Mouse (Mus musculus) large intestine, adult 2 months (tissue): ENCODE data around the gene Gpr183. TPM values are rescaled to one million over a fixed set of nuclear protein-coding genes. Genes with fewer than 3 reads are reported as not detected.

Experiments used
- DNase-seq: peaks from one replicate; pipeline ENCODE4 v3.0.0-alpha.2; 2012; ENCODE audit warnings: low read depth, low spot score
- WGBS: fragments of 180-500 bp; shearing (Covaris S2); methylation state at CpG from one replicate; pipeline ENCODE4 v1.1.7; 2018; 5-methylcytosine and 5-hydroxymethylcytosine counted together
- polyA plus RNA-seq: library from polyadenylated mRNA; depleted of rRNA; stranded (reverse); fragments of >200 nt; gene quantifications from 2 replicates; pipeline ENCODE4 v1.2.3, GENCODE M21; 2012

Gpr183 gene
- polyA plus RNA-seq, 1 experiment, result 4.8 TPM

DNA sequence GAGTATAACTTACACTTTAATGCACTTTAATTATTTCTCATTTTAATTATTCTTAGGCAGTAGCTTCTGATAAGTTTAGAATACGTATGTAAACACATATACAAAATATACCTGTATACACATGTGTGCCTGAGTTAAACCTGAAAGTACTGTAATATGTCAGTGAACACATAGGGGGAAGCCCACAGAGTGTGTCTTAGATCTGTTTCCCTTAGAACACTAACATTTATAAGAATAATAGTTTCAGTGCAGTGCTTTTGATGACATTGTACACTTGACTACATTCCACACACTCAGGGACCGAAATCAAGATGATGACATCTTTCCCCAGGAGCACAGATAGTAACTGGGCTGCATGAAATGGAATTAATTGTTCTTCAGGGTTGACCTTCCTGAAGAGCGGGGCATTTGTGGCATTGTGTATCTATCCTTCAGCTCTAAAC lies 5.4 kb downstream of the Gpr183 start:
- DNase-seq, result no peak
- 78% methylated on average over 3 of the region's 3 CpGs for WGBS

DNA sequence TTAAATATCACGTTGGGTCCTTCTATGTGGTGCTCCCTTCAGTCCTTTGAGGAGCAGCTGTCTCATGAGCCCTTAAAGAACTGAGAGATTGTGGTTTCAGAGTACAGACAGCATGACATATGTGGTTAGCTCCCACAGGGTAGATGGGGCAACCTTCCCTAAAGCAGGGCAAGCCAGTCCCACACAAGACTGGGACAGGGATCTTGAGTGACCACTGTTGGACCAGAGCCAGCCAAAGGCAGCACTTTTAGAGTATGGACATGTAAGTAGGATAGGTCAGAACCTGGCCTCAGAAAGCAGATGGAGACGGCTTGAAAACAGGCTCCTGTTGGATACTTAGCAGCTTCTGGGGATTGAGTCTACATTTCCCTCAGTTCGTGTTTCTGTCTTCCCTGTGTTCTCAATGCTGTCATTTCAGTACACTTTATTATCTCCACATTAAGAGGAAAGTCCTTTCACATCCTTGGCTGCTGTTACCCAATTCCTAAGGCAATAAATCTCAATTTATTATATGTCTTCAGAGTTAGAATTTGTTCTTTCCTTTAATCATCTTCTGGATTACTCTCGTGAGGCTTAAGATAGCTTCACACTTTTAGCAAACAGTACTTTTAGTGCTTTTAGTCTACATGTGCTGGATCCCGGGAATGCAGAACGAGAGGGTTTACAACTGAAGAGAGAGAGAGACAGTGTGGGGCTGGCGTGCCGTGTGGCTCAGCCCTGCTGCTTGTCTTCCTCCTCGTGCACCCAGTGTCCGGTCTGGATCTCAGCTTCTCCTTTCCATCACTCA lies 6.1 kb downstream of the Gpr183 start:
- DNase-seq, result no peak
- WGBS, result 16% methylated on average over 10 of the region's 10 CpGs

DNA sequence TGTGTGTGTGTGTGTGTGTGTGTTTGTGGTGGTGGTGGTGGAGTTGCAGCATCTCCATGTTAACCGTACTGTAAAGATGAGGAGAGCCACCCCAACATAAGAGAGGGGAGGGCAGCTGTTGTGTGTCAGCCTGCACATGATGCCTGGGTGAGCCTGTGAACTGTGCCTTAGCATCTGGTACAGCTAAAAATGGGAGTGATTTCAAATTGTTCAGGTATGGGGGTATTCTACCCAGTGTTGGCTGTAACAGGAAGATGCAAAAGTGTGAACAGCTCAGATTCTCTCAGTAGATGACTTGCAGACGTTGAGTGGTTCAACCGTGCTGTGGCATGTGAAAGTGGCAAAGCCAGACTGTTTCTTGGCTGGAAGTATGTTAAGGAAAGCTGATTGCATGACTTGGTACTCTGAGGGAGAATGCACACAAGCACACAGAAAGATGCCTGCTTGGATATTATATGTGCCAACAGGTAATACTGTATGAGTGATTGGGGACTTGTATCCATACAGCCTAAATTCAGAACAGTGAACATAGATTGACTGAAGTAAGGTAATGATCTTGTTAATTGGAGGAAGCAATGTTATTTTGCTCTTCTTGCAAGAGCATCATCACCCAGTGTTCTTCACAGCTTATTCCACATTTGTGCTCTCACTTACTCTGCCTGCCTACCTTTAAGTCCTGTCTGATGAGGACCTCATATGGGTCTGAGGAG lies 6.8 kb downstream of the Gpr183 start:
- WGBS, result 74% methylated on average over 3 of the region's 3 CpGs
- no peak for DNase-seq

DNA sequence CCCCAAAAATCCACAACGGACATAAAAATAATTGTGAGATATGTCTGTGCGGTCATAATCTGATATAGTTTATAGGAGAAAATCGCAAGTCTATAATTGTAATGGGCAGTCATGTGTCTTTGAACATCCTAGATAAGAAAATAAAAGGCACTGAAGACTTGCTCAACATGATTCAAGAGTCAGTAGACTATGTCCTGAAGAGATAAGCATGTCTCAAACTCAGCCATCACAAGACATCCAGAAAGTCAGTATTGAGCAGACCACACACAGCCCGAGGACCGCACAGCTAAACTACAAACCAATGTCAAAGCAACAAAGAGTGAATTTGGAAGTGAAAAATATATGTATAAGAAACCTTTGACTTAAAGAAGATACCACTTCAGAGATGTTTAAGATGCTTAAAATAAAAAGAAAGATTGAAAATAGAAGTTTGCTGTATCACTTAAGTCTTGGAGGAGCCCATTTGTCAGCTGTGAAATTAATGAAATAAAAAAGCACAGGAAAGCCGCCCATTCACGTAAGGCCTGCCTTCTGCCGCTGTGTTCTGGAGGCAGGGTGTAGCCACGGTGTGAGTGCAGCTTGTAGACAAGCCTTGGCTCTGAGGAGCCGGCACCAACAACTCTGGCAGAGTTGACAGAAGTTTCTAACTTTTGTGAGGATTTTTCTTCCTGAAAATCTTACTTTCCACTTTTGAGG lies 7.7 kb downstream of the Gpr183 start:
- DNase-seq, result no peak
- WGBS, result 96% methylated on average over 10 of the region's 10 CpGs

DNA sequence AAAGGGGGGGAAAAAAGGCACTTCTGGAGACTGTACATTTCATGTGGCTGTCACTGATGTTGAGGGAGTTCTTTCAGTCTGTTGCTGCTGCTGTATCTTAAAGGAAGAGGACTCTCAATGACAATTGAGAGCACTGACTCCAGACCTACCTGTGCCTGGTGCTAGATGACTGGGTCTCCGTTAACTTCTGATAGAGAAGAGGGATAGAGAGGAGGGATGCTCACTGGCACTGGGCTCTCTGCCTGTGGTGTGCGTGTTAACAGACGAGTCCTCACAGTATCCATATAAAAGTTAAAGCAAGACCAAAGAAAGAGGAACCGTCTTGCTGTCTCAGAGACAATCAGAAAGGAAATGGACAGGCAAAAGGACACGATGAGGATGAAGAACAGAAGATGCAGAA lies 8.7 kb downstream of the Gpr183 start:
- WGBS, result 92% methylated on average over 5 of the region's 5 CpGs
- no peak for DNase-seq

DNA sequence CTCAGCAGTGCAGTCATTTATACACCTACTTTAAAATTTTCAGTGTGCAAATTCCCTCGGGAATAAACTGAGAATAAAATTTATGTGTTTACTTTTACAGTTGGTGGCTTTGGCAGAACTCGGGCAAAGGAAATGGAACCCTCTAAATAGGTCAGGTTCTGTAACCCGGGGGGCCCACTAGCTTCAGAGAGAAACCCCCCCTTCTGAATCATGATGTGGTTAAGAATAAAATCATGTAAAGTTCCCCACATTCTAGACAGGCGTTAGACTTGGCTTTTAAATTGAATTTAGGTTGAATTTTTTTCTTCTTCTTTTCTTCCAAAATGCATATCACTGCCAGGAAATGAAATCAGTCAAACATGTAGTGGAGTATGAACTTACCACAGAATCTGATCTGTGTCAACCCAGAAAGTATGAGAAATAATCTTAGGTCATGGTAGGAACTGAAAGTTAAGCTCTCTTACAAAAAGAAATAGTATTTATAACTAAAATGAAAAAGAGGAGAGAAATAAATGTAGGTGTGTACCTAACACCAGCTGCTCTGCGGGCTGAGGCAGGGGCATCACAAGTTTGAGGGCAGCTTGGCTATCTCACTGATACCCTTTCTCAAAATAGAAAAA lies 9.7 kb downstream of the Gpr183 start:
- DNase-seq, result no peak
- 52% methylated on average over 5 of the region's 5 CpGs for WGBS

DNA sequence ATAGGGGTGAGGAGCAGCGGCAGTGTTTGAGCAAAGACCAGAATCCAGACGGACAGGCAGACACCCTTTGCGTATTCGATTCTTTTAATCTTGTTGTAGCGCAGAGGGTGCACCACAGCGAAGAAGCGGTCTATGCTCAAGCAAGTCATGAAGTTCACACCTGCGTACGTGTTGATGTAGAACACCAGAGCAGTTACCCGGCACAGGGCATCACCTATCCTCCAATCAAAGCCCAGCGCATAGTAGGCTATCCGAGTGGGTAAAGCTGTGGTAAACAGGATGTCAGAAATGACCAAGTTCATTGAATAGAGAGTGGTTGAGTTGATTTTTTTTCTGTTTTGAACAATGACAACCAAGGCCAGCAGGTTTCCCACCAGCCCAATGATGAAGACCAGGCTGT lies 10.4 kb downstream of the Gpr183 start:
- WGBS, result 96% methylated on average over 12 of the region's 12 CpGs
- DNase-seq, result no peak

DNA sequence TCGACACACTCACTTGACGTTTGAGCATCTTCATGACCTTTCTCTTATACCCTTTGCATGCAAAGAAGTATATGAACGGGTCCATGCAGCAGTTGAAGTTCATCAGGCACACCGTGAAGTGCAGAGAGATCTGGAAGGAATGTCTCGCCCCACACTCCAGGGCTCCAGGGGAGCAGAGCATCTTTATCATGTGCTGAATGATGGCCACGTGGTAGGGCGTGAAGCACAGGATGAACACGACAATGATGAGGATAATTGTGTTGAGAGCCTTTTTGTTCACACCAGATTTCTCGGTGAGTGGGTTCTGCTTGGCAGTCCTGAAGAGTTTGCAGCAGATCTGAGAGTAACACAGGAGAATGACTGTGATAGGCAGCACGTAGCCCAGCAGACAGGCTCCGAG lies 10.9 kb downstream of the Gpr183 start:
- WGBS, result 96% methylated on average over 11 of the region's 11 CpGs

DNA sequence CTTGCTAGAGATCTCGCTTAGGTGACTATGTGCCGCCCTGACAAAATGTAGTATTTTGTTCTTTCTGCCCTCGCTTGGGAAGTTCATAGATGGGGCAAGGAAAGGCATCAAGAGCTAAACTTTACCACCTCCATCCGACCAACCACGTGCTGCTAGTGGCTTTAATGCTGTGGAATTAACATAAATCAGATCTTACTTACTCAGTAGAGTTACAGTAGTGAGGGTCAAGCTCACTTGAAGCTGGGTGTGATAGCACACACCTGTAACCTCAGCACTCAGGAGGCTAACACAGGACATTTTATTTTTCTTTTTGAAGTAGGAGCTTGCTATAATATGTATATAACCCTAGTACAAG lies 13.0 kb downstream of the Gpr183 start:
- 85% methylated on average over 5 of the region's 5 CpGs for WGBS
- DNase-seq, result no peak

More for the DNA sequence above, 10.9 kb downstream of the Gpr183 start:
- DNase-seq, result no peak

DNA sequence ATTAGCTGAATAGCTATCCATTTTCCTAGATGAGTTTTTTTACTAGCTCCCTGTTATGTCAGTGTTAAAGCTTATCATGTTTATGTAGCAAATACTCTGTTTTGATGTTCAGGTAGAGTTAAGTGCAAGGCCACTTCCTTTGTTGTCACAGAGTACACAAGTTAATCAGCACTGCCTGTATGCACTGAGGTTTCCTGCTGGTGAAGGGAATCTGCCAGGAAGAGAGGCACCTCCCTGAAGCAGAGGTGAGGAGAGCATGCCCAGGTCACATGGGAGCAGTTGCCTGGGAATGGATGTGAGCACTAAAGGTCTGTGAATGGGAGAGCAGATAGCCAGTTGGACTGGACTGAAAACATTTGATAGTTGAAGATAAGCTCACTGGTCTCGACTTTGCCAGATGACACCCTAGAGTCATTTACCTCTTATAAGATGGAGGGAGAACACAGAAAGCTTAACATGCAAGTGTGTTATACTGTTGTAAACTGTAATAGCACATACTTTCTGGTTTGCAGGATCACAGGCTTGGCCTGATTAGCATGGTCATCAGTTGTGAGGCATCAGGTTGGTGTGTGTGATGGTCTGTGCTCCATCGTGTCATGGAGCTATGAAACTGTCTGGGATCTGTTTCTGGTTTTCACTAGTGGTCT lies 13.5 kb downstream of the Gpr183 start:
- DNase-seq, result no peak
- 66% methylated on average over 2 of the region's 2 CpGs for WGBS

DNA sequence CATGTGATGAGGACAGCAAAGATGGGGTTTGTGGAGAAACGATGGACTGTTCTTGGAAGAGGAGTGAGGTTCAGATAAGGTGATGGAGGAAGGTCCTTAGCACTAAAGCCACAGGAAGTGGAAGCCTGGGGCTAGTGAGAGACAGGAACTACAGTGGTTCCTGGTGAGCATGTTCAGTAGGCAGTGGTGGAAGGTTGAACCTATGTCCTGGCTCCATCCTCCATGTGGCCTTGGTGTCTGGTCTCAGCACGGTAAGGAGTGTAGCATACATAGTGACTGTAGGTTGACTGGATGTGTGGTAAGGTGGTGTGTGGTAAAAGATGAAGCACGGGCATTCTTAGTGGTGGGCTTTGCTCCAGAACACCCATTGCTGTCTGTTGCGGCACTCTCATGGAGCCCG lies 15.1 kb downstream of the Gpr183 start:
- WGBS, result 94% methylated on average over 5 of the region's 5 CpGs
- DNase-seq, result no peak

DNA sequence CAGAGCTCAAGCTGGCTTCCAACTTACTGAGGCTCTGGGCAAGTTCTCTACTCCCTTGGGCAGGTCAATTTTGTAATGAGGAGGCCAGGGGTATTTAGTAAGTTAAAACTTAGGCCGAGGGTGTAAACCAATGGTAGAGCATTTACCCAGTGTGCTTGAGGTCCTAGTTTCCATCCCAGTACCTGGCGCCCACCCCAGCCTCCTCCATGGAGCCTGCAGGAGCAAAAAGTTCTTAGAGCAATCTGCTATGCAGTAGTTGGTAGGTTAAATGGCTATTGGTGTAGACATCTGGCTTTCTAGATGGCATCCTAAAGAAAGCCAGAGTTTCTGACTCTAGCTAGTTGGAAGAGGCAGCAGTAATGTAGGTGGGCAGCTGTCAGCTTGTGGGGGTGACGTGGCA lies 15.6 kb downstream of the Gpr183 start:
- 96% methylated on average over 3 of the region's 3 CpGs for WGBS
- no peak for DNase-seq

DNA sequence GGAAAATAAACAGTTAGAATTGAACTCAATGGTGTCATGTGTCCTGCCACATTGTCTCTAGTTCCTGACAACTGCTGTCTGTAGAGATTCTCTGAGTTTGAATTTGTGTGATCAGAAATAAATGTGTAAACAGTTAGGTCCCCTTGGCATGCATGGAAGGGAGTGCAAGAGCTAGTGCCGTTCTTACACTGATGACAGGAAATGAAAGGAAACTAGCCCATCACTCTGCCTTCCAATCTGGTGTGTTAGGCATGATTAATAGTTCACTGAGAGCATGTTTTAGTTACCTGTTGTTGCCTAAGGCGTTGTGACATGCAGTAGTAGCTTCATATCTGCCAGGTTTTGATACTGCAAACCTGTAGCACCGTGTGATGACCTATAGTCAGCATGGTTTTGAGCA lies 17.0 kb downstream of the Gpr183 start:
- 90% methylated on average over 3 of the region's 3 CpGs for WGBS

DNA sequence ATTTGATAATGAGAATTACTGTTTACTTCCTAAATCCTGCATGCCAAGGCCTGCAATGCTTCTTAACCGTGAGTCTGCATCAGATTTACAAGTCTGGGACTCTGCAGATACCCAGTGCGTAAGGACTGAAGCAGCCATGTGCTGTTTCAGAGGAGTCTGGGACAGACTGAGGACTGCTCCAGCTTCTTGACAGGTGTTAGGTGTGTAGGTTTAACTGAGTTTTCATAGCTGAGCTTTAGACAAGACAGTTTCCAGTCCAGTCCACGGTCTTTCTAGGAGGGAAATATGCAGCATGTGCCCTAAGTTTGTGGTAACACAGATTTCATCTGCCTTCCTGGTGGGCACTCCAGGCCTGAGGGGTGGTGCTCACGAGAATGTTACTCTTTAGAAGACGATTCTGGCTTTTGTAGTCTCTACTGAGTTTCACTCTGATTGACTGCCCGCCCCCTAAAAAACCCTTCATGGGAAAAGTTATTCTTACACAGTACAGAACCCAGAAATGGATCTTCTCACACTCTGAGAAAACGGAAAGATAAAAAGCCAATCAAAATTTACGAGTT lies 17.7 kb downstream of the Gpr183 start:
- no peak for DNase-seq
- WGBS, result 65% methylated on average over 8 of the region's 8 CpGs

More for the DNA sequence above, 17.0 kb downstream of the Gpr183 start:
- no peak for DNase-seq

DNA sequence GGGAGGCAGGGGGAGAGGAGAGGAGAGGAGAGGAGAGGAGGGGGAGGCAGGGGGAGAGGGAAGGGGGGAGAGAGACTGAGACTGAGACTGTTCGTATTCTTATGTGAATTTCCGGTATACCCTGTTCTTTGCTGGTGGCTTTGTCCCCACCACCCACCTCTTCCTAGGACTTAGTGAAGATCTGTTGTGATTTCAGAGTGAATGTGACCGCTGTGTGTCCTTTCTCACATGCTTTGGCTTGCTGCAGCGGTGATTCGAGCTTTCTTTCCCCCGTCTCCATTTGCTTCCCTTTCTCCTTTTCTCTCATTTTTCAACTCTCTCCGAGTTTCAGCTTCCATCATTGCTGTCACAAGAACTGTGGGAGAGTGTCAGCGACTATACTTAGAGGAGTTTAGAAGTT lies 18.3 kb downstream of the Gpr183 start:
- 67% methylated on average over 8 of the region's 8 CpGs for WGBS

DNA sequence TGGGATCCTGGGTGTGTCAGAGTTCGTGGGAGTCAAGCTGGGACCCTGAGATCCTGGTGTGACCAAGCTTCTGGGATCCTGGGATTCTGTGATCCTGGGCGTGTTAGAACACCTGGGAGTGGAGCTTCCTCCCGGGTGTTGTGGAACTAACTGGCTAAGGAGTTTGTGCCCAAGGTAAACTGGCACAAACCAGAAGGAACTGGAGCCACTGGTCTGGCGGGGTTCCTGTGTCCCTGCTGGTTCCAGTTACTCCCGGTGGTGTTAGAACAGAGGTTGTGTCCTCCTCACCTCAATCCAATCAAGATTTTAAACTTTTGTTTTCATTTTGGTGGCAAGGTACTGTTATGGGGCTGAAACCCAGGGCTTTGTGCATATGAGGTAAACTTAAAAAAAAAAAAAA lies 18.9 kb downstream of the Gpr183 start:
- no peak for DNase-seq
- WGBS, result 39% methylated on average over 5 of the region's 5 CpGs

More for the DNA sequence above, 18.3 kb downstream of the Gpr183 start:
- DNase-seq, result no peak

DNA sequence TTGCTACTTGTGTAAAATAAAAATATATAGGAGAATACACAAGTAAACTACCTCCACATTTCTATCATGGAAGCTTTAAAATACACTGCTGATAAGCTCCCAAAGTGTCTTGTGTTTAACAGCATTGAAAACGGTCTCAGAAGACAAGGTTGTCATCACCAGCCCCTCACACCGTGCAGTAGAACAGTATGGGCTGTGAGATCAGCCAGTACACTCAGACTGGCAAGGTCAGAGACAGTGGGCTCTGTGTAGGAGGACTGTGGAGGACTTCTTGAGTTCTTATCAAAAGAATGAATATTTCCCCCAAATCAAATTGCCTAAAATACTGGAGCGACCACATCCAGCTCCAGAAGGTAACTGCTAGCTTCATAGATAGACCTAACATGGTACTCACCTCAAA lies 25.4 kb downstream of the Gpr183 start:
- WGBS, result 90% methylated on average over 3 of the region's 3 CpGs
- no peak for DNase-seq

DNA sequence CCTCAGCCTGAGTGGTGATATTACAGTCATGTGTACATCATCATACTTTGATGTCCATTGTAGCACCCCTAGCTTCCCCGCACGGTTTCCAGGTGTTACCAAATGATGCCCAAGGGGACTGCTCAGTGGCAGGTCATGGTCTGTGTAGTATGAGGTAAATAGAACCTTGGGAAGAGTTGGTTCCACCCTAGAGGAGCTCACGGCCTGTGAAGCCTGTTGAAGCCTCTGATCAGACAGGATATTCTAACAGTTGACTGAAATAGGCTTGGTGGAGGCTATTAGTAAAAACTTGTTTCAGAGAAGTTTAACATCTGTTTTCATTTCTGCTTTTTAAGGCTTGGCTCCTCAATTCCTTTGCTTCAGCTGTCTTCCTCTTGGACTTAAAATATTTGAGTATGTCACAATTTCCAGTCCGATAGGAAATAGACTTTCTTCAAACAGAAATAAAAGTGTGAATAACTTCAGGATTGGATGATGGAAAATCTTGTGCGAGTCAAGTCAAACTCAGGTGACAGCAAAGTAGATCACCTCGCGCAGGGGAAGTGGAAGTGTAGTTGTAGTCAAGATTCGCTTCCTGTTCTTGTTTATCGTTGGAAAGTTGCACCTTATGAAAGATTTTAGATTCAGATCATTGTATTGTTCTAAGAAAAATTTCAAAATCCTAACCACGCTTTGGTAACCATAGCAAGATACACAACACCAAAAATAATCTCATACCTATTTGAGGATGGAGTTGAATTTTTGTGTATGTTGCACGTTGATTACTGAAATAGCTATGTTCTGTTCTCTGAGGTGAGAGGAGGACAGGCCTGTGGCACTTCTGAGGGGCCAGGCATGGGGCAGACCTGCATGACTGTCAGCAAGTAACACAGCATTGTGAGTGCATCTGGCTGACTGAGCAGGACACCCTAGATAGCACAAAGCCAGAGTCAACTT lies 26.5 kb downstream of the Gpr183 start:
- DNase-seq, result no peak
- 78% methylated on average over 11 of the region's 11 CpGs for WGBS
